Mouse (Mus musculus): ENCODE data around the gene Grk3.

- no peak for TF ChIP-seq POLR2A (IDR thresholded peaks at IDR 0.05; ENCODE audit: borderline replicate concordance, low read depth, low read length)
- TF ChIP-seq CTCF (IDR thresholded peaks at IDR 0.05; ENCODE audit: low read depth, low read length), result no peak
Observed at GRCm38 (mm10) chr5:112893462-112894060, 122.0 kb downstream of the Grk3 start.
